Mouse (Mus musculus) neural tube, embryonic 10.5 days (tissue): Measurements from ENCODE around the gene Lamc2.

Source experiments
- DNase-seq: peaks from one replicate; pipeline ENCODE4 v3.0.0-alpha.2; 2017; ENCODE audit warnings: low spot score; ENCODE audit errors: extremely low spot score

Gene Lamc2

GRCm38 (mm10) chr1:153127622-153128021, 58.6 kb downstream of the Lamc2 start:
- DNase-seq, result no peak

GRCm38 (mm10) chr1:153126491-153127381, 59.5 kb downstream of the Lamc2 start:
- no peak for DNase-seq

- DNase-seq, result no peak
These were observed 60.7 kb downstream of the Lamc2 start for GRCm38 (mm10) chr1:153125287-153126275.

- no peak for DNase-seq
These were observed 61.7 kb downstream of the Lamc2 start for GRCm38 (mm10) chr1:153124502-153124901.

GRCm38 (mm10) chr1:153122764-153123163, 63.5 kb downstream of the Lamc2 start:
- no peak for DNase-seq

GRCm38 (mm10) chr1:153121320-153121719, 64.9 kb downstream of the Lamc2 start:
- no peak for DNase-seq

GRCm38 (mm10) chr1:153120544-153120943, 65.7 kb downstream of the Lamc2 start:
- no peak for DNase-seq

- no peak for DNase-seq
These were observed 70.9 kb downstream of the Lamc2 start for GRCm38 (mm10) chr1:153115315-153115714.

GRCm38 (mm10) chr1:153111596-153111995, 74.7 kb downstream of the Lamc2 start:
- no peak for DNase-seq

GRCm38 (mm10) chr1:153109836-153110235, 76.4 kb downstream of the Lamc2 start:
- no peak for DNase-seq

GRCm38 (mm10) chr1:153109346-153109745, 76.9 kb downstream of the Lamc2 start:
- DNase-seq, result no peak

GRCm38 (mm10) chr1:153107866-153108265, 78.4 kb downstream of the Lamc2 start:
- DNase-seq, result no peak

- no peak for DNase-seq
These were observed 81.4 kb downstream of the Lamc2 start for GRCm38 (mm10) chr1:153104804-153105203.

GRCm38 (mm10) chr1:153103186-153103554, 83.1 kb downstream of the Lamc2 start:
- no peak for DNase-seq

- DNase-seq, result no peak
These were observed 83.7 kb downstream of the Lamc2 start for GRCm38 (mm10) chr1:153102296-153103185.

- DNase-seq, result peak; percentile 42
These were observed 84.8 kb downstream of the Lamc2 start for GRCm38 (mm10) chr1:153101327-153101880.

- no peak for DNase-seq
These were observed 85.3 kb downstream of the Lamc2 start for GRCm38 (mm10) chr1:153100912-153101311.

- no peak for DNase-seq
These were observed 87.7 kb downstream of the Lamc2 start for GRCm38 (mm10) chr1:153098586-153098985.

GRCm38 (mm10) chr1:153097017-153097675, 89.1 kb downstream of the Lamc2 start:
- no peak for DNase-seq
